Mouse (Mus musculus) embryonic facial prominence, embryonic 15.5 days (tissue): ENCODE measurements around the gene H2-K1. TPM values are rescaled to one million over a fixed set of nuclear protein-coding genes. Genes with fewer than 3 reads are reported as not detected.
A peak's percentile ranks its signal among the peaks of the same experiment; 100 is the strongest.

Experiments
- ATAC-seq: fragments of 200-750 bp; cut with Nextera tagmentation; 2 replicates; pipeline ENCODE4 v1.8.0; 2017; ENCODE audit warnings: low read depth, moderate TSS enrichment; ENCODE audit not compliant: insufficient number of reproducible peaks, low FRiP score, low TSS enrichment
- H3K27ac ChIP-seq: fragments of 300-500 bp; sonication (generic); replicated peaks from 2 replicates; pipeline ENCODE4 v1.5.1; 2015; ENCODE audit warnings: mild to moderate bottlenecking, inconsistent platforms
- H3K27me3 ChIP-seq: fragments of 300-500 bp; sonication (generic); 2 replicates; pipeline ENCODE4 v1.6.1; 2015; ENCODE audit warnings: inconsistent platforms
- H3K36me3 ChIP-seq: fragments of 300-500 bp; sonication (generic); 2 replicates; pipeline ENCODE4 v1.6.1; 2015; ENCODE audit warnings: mild to moderate bottlenecking, inconsistent platforms
- H3K4me1 ChIP-seq: fragments of 300-500 bp; sonication (generic); 2 replicates; pipeline ENCODE4 v1.6.1; 2015; ENCODE audit warnings: inconsistent platforms
- H3K4me2 ChIP-seq: fragments of 300-500 bp; sonication (generic); replicated peaks from 2 replicates; pipeline ENCODE4 v1.6.1; 2015; ENCODE audit warnings: mild to moderate bottlenecking, inconsistent platforms
- H3K4me3 ChIP-seq: fragments of 300-500 bp; sonication (generic); replicated peaks from 2 replicates; pipeline ENCODE4 v1.5.1; 2015; ENCODE audit warnings: mild to moderate bottlenecking, inconsistent platforms
- H3K9ac ChIP-seq: fragments of 300-500 bp; sonication (generic); 2 replicates; pipeline ENCODE4 v1.6.1; 2015; ENCODE audit warnings: inconsistent platforms
- H3K9me3 ChIP-seq: fragments of 300-500 bp; sonication (generic); replicated peaks from 2 replicates; pipeline ENCODE4 v1.6.1; 2016; ENCODE audit warnings: inconsistent platforms
- WGBS: fragments of 180-500 bp; shearing (Covaris S2); methylation state at CpG from one replicate; pipeline ENCODE4 v1.1.7; 2015; 5-methylcytosine and 5-hydroxymethylcytosine counted together
- polyA plus RNA-seq: library from polyadenylated mRNA; unstranded; fragments of >200 nt; fragmentation: Nextera tagmentation; extraction: Ambion mirVana; gene quantifications from 2 replicates; pipeline ENCODE4 v1.2.1, GENCODE M21; 2015

H2-K1 gene
- polyA plus RNA-seq, 1 experiment from 2014 or later, result 29.0 TPM

- peak overlapping the region; percentile 72 for H3K4me3 ChIP-seq
- no peaks in the 10 kb centered on the region for H3K9me3 ChIP-seq
- 39% methylated on average over 9 of the region's 9 CpGs for WGBS
- peaks cover 49% of the 10 kb centered on the region for H3K4me1 ChIP-seq
- 0 out of 2 replicates have a peak overlapping the region, but pooled peaks have one; percentile 98 for H3K27ac ChIP-seq
- H3K36me3 ChIP-seq, result peaks cover 56% of the 10 kb centered on the region
- ATAC-seq, result no peak
- peak overlapping the region; percentile 97 for H3K9ac ChIP-seq
- peak overlapping the region; percentile 94 for H3K4me2 ChIP-seq
- H3K27me3 ChIP-seq, result peaks cover 3% of the 10 kb centered on the region; the same call in 1 of the 2 replicates
These were observed 32.7 kb upstream of the H2-K1 start for GRCm38 (mm10) chr17:34032806-34033205.

DNA sequence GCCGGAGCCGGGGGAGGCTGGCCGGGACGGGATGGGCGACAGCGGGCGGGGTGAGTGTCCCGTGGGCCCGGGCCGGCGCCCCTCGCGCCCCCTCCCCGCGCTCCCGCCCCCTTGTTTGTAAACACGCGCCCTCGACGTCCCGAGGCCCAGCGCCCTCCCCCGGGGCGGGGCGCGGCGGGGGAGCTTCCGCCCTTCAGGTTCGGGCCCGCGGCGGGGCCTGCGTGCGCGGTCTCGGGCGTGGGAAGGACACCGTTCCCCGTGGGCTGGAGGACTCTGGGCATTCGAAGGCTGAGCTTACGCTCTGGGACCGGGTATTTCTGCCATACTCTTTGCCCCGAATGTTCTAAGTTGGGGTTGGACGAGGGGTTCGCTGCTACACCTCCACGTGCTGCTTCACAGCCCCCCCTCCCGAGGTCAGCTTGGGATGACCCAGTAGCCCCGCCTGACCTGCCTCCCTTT lies 32.1 kb upstream of the H2-K1 start:
- H3K27me3 ChIP-seq, result no peaks in the 10 kb centered on the region
- under 1% methylated on average over 36 of the region's 48 CpGs for WGBS
- ATAC-seq, result peak; percentile 43
- H3K4me2 ChIP-seq, result peak overlapping the region; percentile 94
- peaks cover 50% of the 10 kb centered on the region for H3K36me3 ChIP-seq
- H3K4me3 ChIP-seq, result peak overlapping the region; percentile 72
- H3K27ac ChIP-seq, result peak overlapping the region; percentile 98
- peak overlapping the region; percentile 97 for H3K9ac ChIP-seq
- peaks cover 53% of the 10 kb centered on the region for H3K4me1 ChIP-seq
- H3K9me3 ChIP-seq, result no peaks in the 10 kb centered on the region

- under 1% methylated on average over 84 of the region's 88 CpGs for WGBS
- Histone ChIP-seq H3K4me1 (peaks cover 59% of the 10 kb centered on the region), H3K27ac (peak within 1 kb of the TSS; percentile 98), H3K4me3 (peak within 1 kb of the TSS; percentile 72), H3K27me3 (no peaks in the 10 kb centered on the region), H3K9ac (peak within 1 kb of the TSS; percentile 97), H3K36me3 (peaks cover 45% of the 10 kb centered on the region), H3K9me3 (no peaks in the 10 kb centered on the region), H3K4me2 (peak within 1 kb of the TSS; percentile 94)
- peak; percentile 83 for ATAC-seq
These were observed 31.5 kb upstream of the H2-K1 start, which contains the start of the genes Slc39a7 and Rxrb for GRCm38 (mm10) chr17:34031465-34032173. Gene Slc39a7, minus strand, starts transcription at chr17:34031682. Gene Rxrb, plus strand, starts transcription at chr17:34031812.

GRCm38 (mm10) chr17:34030861-34031326 lies 30.7 kb upstream of the H2-K1 start:
- H3K4me2 ChIP-seq, result peak overlapping the region; percentile 94
- no peak for ATAC-seq
- H3K36me3 ChIP-seq, result peaks cover 37% of the 10 kb centered on the region
- H3K9ac ChIP-seq, result peak overlapping the region; percentile 97
- no peaks in the 10 kb centered on the region for H3K9me3 ChIP-seq
- no peaks in the 10 kb centered on the region for H3K27me3 ChIP-seq
- H3K4me3 ChIP-seq, result peak overlapping the region; percentile 72
- H3K4me1 ChIP-seq, result peaks cover 66% of the 10 kb centered on the region
- peak overlapping the region; percentile 98 for H3K27ac ChIP-seq
- 2% methylated on average over 20 of the region's 20 CpGs for WGBS

GRCm38 (mm10) chr17:34029890-34030595 lies 29.9 kb upstream of the H2-K1 start:
- 69% methylated on average over 21 of the region's 21 CpGs for WGBS
- H3K4me2 ChIP-seq, result peak overlapping the region; percentile 94

DNA sequence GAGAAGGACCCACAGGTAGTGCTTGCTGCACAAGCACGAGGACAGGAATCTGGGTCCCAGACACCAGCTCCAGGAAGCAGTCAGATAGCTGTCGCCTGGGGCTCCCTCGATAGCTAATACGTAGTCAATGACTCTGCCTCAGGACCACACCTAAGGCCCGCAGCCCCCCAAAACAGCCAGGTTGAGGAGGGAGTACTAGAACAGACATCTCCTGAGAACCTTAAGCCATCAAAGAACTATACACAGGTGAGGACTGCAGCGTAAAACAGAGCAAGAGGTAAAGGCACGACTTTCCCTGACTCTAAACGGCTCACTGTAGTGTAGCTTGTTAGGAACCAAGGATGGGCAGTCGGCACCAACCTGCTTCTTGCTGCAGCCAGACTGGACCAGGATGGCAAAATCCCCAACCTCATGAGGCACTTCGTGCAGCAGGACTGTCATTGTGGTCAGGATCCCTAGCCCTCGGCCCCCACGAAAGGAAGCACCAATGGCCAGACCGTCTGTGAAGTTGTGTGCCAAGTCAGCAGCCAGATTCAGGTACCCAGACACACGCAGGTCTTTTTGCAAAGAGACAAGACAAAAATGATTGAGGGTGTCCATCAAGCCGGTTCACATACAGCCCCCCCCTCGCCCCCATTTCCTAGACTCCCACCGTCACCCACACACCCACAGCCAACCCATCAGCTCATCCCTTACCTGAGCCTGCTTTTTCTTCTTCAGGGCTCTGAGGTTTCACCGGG lies 29.2 kb upstream of the H2-K1 start:
- Histone ChIP-seq H3K9ac (peak overlapping the region; percentile 97; the same call in 1 of the 2 replicates), H3K9me3 (no peaks in the 10 kb centered on the region), H3K4me3 (peak overlapping the region; percentile 72), H3K4me2 (peak overlapping the region; percentile 94), H3K4me1 (peaks cover 75% of the 10 kb centered on the region), H3K27ac (no peak overlapping the region), H3K27me3 (no peaks in the 10 kb centered on the region), H3K36me3 (peaks cover 25% of the 10 kb centered on the region)
- no peak for ATAC-seq
- WGBS, result 85% methylated on average over 18 of the region's 18 CpGs

More at GRCm38 (mm10) chr17:34029890-34030595, 29.9 kb upstream of the H2-K1 start:
- no peaks in the 10 kb centered on the region for H3K27me3 ChIP-seq
- no peaks in the 10 kb centered on the region for H3K9me3 ChIP-seq
- H3K4me1 ChIP-seq, result peaks cover 75% of the 10 kb centered on the region
- H3K27ac ChIP-seq, result 0 out of 2 replicates have a peak overlapping the region, but pooled peaks have one; percentile 98
- ATAC-seq, result no peak
- peak overlapping the region; percentile 97 for H3K9ac ChIP-seq
- peaks cover 29% of the 10 kb centered on the region for H3K36me3 ChIP-seq
- H3K4me3 ChIP-seq, result peak overlapping the region; percentile 72

GRCm38 (mm10) chr17:34028501-34029149 lies 28.5 kb upstream of the H2-K1 start:
- Histone ChIP-seq H3K9ac (no peak overlapping the region), H3K4me2 (0 out of 2 replicates have a peak overlapping the region, but pooled peaks have one; percentile 98), H3K27ac (peak overlapping the region; percentile 79; the same call in 1 of the 2 replicates), H3K36me3 (peaks cover 20% of the 10 kb centered on the region), H3K9me3 (no peaks in the 10 kb centered on the region), H3K27me3 (no peaks in the 10 kb centered on the region), H3K4me3 (peak overlapping the region; percentile 64), H3K4me1 (peaks cover 74% of the 10 kb centered on the region)
- ATAC-seq, result no peak
- WGBS, result 77% methylated on average over 17 of the region's 17 CpGs

- WGBS, result under 1% methylated on average over 49 of the region's 49 CpGs
- ATAC-seq, result peak; percentile 80
- Histone ChIP-seq H3K9ac (peak within 1 kb of the TSS; percentile 47), H3K36me3 (peaks cover 25% of the 10 kb centered on the region), H3K9me3 (no peaks in the 10 kb centered on the region), H3K27ac (peak within 1 kb of the TSS; percentile 79), H3K4me3 (peak within 1 kb of the TSS; percentile 64), H3K4me1 (peaks cover 67% of the 10 kb centered on the region), H3K27me3 (no peaks in the 10 kb centered on the region), H3K4me2 (peak within 1 kb of the TSS; percentile 98)
These were observed 27.6 kb upstream of the H2-K1 start, which contains the start of gene H2-Ke6 for GRCm38 (mm10) chr17:34027656-34028223. Gene H2-Ke6, minus strand, starts transcription at chr17:34028060.

- no peak for ATAC-seq
- Histone ChIP-seq H3K4me1 (peaks cover 63% of the 10 kb centered on the region), H3K4me2 (peak overlapping the region; percentile 98), H3K9ac (peak overlapping the region; percentile 47), H3K9me3 (no peaks in the 10 kb centered on the region), H3K36me3 (peaks cover 32% of the 10 kb centered on the region), H3K27ac (peak overlapping the region; percentile 79), H3K27me3 (no peaks in the 10 kb centered on the region), H3K4me3 (peak overlapping the region; percentile 64)
- 8% methylated on average over 36 of the region's 36 CpGs for WGBS
These were observed 26.9 kb upstream of the H2-K1 start for GRCm38 (mm10) chr17:34026917-34027655.
